ENCODE assay signal across 8 mouse cellular contexts in genomic region chr5:29195231-29195569, GRCm38 (mm10). TPM values are rescaled to one million over a fixed set of nuclear protein-coding genes. Genes with fewer than 3 reads are reported as not detected.
DNase-seq lines count a peak whose midpoint lies in the region; ATAC-seq and TF ChIP-seq lines count a peak whose summit lies in the region.

No protein-coding gene starts in this region.

- H3K9ac ChIP-seq in heart, embryonic 14.5 days (ENCODE audit: low read length) = peak overlapping the region; percentile 73
- H3K9ac ChIP-seq in ES-Bruce4 (ENCODE audit: low read depth, poor library complexity, severe bottlenecking) = peak overlapping the region; percentile 91
- peak overlapping the region; percentile 85 for H3K9ac ChIP-seq in forebrain, embryonic 16.5 days (replicated peaks; ENCODE audit: low read depth, low read length)
- no peak overlapping the region for H3K9ac ChIP-seq in liver, postnatal 0 days (replicated peaks)

- H3K4me1 ChIP-seq in heart, embryonic 14.5 days (ENCODE audit: control insufficient read depth in 2 of 2, insufficient read depth in 2 of 2, low read length in 2 of 2) = 0 out of 4 replicates have a peak, but pooled peaks cover 0 to 7% of the 10 kb centered on the region in 2 experiments
- peaks cover 3% of the 10 kb centered on the region for H3K4me1 ChIP-seq in ES-Bruce4 (ENCODE audit: control insufficient read depth, insufficient read depth, low read length)
- H3K4me1 ChIP-seq in forebrain, embryonic 16.5 days (replicated peaks; ENCODE audit: control insufficient read depth, insufficient read depth, low read length) = peaks cover 9% of the 10 kb centered on the region
- H3K4me1 ChIP-seq in liver, postnatal 0 days (ENCODE audit: insufficient read depth) = peaks cover 3% of the 10 kb centered on the region

- intact Hi-C loops in heart, postnatal 36 days (cut with DNase I) = no loop called here

- H3K27me3 ChIP-seq in heart, embryonic 14.5 days (ENCODE audit: control insufficient read depth, insufficient read depth, low read length) = no peaks in the 10 kb centered on the region
- H3K27me3 ChIP-seq in ES-Bruce4 (ENCODE audit: control insufficient read depth, insufficient read depth, low read length, poor library complexity, severe bottlenecking) = no peaks in the 10 kb centered on the region
- no peaks in the 10 kb centered on the region for H3K27me3 ChIP-seq in forebrain, embryonic 16.5 days (replicated peaks; ENCODE audit: control insufficient read depth, insufficient read depth, low read length)
- peaks cover 5% of the 10 kb centered on the region; the same call in 1 of the 2 replicates for H3K27me3 ChIP-seq in liver, postnatal 0 days (ENCODE audit: insufficient read depth, low read length)

- WGBS in heart, embryonic 14.5 days = 11% methylated on average over 9 of the region's 9 CpGs
- WGBS in forebrain, embryonic 16.5 days = 2% methylated on average over 9 of the region's 9 CpGs
- WGBS in liver, postnatal 0 days (ENCODE audit: insufficient replicate concordance) = 18% methylated on average over 9 of the region's 9 CpGs

- TF ChIP-seq CTCF in ES-Bruce4 (IDR thresholded peaks at IDR 0.05; ENCODE audit: low read depth, low read length) = no peak
- TF ChIP-seq CTCF in liver, postnatal 0 days (IDR thresholded peaks at IDR 0.05; ENCODE audit: low read depth) = no peak

- no peak for ATAC-seq in heart, embryonic 14.5 days (ENCODE audit: insufficient number of reproducible peaks, insufficient read depth, low FRiP score, low read depth)
- no peak for ATAC-seq in forebrain, embryonic 16.5 days
- peak; percentile 15; the same call in 1 of the 2 replicates for ATAC-seq in liver, postnatal 0 days

- H3K27ac ChIP-seq in heart, embryonic 14.5 days (replicated peaks in 1 of 2; ENCODE audit: control insufficient read depth in 1 of 2, insufficient read depth in 1 of 2, low read depth in 2 of 2, low read length in 2 of 2) = no peak overlapping the region
- H3K27ac ChIP-seq in ES-Bruce4 (ENCODE audit: insufficient read depth, low read length) = no peak overlapping the region; the same call in 1 of the 2 replicates
- H3K27ac ChIP-seq in forebrain, embryonic 16.5 days (ENCODE audit: low read length) = peak overlapping the region; percentile 87
- H3K27ac ChIP-seq in liver, postnatal 0 days (ENCODE audit: low read depth) = no peak overlapping the region

- H3K9me3 ChIP-seq in heart, embryonic 14.5 days (ENCODE audit: control insufficient read depth, low read length) = no peaks in the 10 kb centered on the region
- no peaks in the 10 kb centered on the region for H3K9me3 ChIP-seq in ES-Bruce4 (replicated peaks; ENCODE audit: control insufficient read depth, insufficient read depth, low read length, poor library complexity, severe bottlenecking)
- no peaks in the 10 kb centered on the region for H3K9me3 ChIP-seq in forebrain, embryonic 16.5 days (ENCODE audit: control insufficient read depth, low read length)
- H3K9me3 ChIP-seq in liver, postnatal 0 days (ENCODE audit: low read length) = no peaks in the 10 kb centered on the region

- no peak for TF ChIP-seq POLR2A in ES-Bruce4 (IDR thresholded peaks at IDR 0.05; ENCODE audit: insufficient read depth, low read length)

- H3K36me3 ChIP-seq in heart, embryonic 14.5 days (ENCODE audit: control insufficient read depth, insufficient read depth, low read length) = no peaks in the 10 kb centered on the region
- H3K36me3 ChIP-seq in ES-Bruce4 (ENCODE audit: control insufficient read depth, insufficient read depth, low read length, poor library complexity, severe bottlenecking) = no peaks in the 10 kb centered on the region
- H3K36me3 ChIP-seq in forebrain, embryonic 16.5 days (ENCODE audit: control insufficient read depth, insufficient read depth) = no peaks in the 10 kb centered on the region
- H3K36me3 ChIP-seq in liver, postnatal 0 days (replicated peaks; ENCODE audit: insufficient read depth, low read length) = no peaks in the 10 kb centered on the region

- no peak for DNase-seq in heart, postnatal 36 days
- DNase-seq in liver, postnatal 0 days = no peak
- DNase-seq in MN1 (ENCODE audit: low spot score) = no peak
- DNase-seq in thymus, postnatal 25 days = no peak
- DNase-seq in natural killer cell, adult 2 months (ENCODE audit: low spot score in 2 of 2) = no peak

- peak overlapping the region; percentile 81 for H3K4me2 ChIP-seq in heart, embryonic 14.5 days (ENCODE audit: low read length)
- H3K4me2 ChIP-seq in forebrain, embryonic 16.5 days (ENCODE audit: low read length) = peak overlapping the region; percentile 85
- peak overlapping the region; percentile 78 for H3K4me2 ChIP-seq in liver, postnatal 0 days (ENCODE audit: low read depth, low read length)

- TF ChIP-seq EP300 in ES-Bruce4 (IDR thresholded peaks at IDR 0.05; ENCODE audit: insufficient read depth, low read depth, low read length) = no peak
- TF ChIP-seq EP300 in liver, postnatal 0 days (IDR thresholded peaks at IDR 0.05; ENCODE audit: low read depth) = no peak

- H3K4me3 ChIP-seq in heart, embryonic 14.5 days (ENCODE audit: control insufficient read depth in 1 of 2, insufficient read depth in 1 of 2, low read depth in 1 of 2, low read length in 2 of 2) = peak overlapping the region; percentile 56 to 64
- peak overlapping the region; percentile 97 for H3K4me3 ChIP-seq in ES-Bruce4 (ENCODE audit: low read depth, low read length)
- H3K4me3 ChIP-seq in forebrain, embryonic 16.5 days (replicated peaks; ENCODE audit: low read length) = peak overlapping the region; percentile 60
- peak overlapping the region; percentile 51 for H3K4me3 ChIP-seq in liver, postnatal 0 days (ENCODE audit: low read depth, low read length)

RNA-seq across cellular contexts. Expression of gene Rnf32, which starts 0.6 kb away (rescaled TPM):
- polyA plus RNA-seq in heart, embryonic 14.5 days (2014; fragmentation: Nextera tagmentation; extraction: Ambion mirVana) = 1.9 and 2.3 TPM in 2 replicates
- total RNA-seq in heart, postnatal 36 days (2021) = 1 to 10 TPM in 1 of 2 experiments, under 1 TPM in 1; 0.60 to 1.3 TPM
- 5.6 and 7.7 TPM in 2 replicates for polyA plus RNA-seq in ES-Bruce4 (2011; ENCODE audit: insufficient read depth, insufficient read length, low read depth, missing spikeins)
- 18.1 and 19.6 TPM in 2 replicates for polyA plus RNA-seq in forebrain, embryonic 16.5 days (2015; fragmentation: Nextera tagmentation; extraction: Ambion mirVana)
- 0.06 and 0.13 TPM in 2 replicates for polyA plus RNA-seq in liver, postnatal 0 days (2015; fragmentation: Nextera tagmentation; extraction: Ambion mirVana)
